Mouse (Mus musculus) stomach, postnatal 0 days (tissue): Measurements from ENCODE around the gene Plin2.
"Not testable (repeated sequence)": the region's sequence is repeated elsewhere in the genome, so short reads cannot be mapped to it uniquely, and the experiment has no call there.

Source experiments
- CTCF ChIP-seq: IDR thresholded peaks from 2 replicates; pipeline ENCODE4 v1.5.1; 2016; ENCODE audit warnings: antibody characterized with exemption, low read depth, mild to moderate bottlenecking, moderate library complexity
- EP300 ChIP-seq: optimal IDR thresholded peaks from 2 replicates; pipeline ENCODE3; 2016; ENCODE audit warnings: antibody characterized with exemption

DNA sequence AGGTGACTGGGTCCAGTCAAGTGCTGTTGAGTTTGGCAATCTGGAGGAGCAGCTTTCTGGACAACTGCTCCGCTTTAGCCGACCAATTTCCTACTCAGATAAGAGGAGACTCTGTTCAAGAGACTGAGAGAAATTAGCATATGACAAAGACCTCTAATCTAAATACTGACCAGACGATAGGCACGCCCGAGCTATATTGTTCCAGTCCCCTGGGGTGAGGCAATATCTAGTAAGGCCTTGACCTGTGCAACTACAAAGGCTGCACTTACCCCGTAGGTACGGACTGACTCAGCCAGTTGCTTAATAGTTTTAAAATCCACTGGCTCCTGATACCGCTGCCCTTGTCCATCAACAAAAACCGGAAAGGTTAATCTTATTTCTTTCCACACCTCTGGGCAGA, 32.3 kb downstream of the Plin2 start:
- not testable (repeated sequence) for TF ChIP-seq CTCF, EP300
